17 mouse cellular contexts compared by ENCODE assay signal in the genomic region with DNA sequence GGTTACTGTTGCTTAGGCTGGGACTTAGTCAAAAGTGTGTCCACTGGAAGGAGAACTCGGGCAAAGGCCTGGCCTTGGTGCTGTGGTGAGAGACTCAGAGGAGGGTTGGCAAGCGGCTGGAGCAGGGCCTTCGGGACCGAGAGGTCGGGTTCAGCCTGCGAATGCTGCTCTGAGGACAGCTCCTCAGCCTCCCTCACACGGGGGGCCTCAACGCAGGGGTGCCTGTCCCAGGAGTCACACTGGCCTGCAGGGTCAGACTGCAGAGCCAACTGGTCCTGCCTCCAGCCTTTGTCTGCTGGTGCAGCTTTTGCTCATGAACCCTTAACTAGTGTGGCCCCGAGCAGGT. TPM values are rescaled to one million over a fixed set of nuclear protein-coding genes. Genes with fewer than 3 reads are reported as not detected.
DNase-seq lines count a peak whose midpoint lies in the region; ATAC-seq and TF ChIP-seq lines count a peak whose summit lies in the region.
"Had no signal": no experiment of that assay in that cellular context is flagged by ENCODE, and none has a peak within 500 bp of the region (broad histone marks: within the 10 kb centered on the region; RNA-seq: fewer than 3 reads in every experiment).

No protein-coding gene starts in this region.

- H3K4me2 ChIP-seq in forebrain, embryonic 16.5 days (ENCODE audit: low read length): no peak overlapping the region
- H3K4me2 ChIP-seq in hindbrain, embryonic 12.5 days (replicated peaks): no peak overlapping the region
- no peak overlapping the region for H3K4me2 ChIP-seq in hindbrain, postnatal 0 days (ENCODE audit: low read depth, low read length)
- H3K4me2 ChIP-seq in stomach, postnatal 0 days (replicated peaks; ENCODE audit: low read depth): no peak overlapping the region
- H3K4me2 ChIP-seq: forebrain, embryonic 15.5 days; limb, embryonic 15.5 days; midbrain, embryonic 13.5 days; neural tube, embryonic 12.5 days had no signal

- no peaks in the 10 kb centered on the region for H3K9me3 ChIP-seq in forebrain, embryonic 10.5 days
- H3K9me3 ChIP-seq in forebrain, embryonic 16.5 days (ENCODE audit: control insufficient read depth, low read length): no peaks in the 10 kb centered on the region
- no peaks in the 10 kb centered on the region for H3K9me3 ChIP-seq in hindbrain, embryonic 12.5 days (replicated peaks)
- no peaks in the 10 kb centered on the region for H3K9me3 ChIP-seq in hindbrain, postnatal 0 days (ENCODE audit: low read length)
- no peaks in the 10 kb centered on the region for H3K9me3 ChIP-seq in stomach, postnatal 0 days (ENCODE audit: control insufficient read depth, low read length)
- H3K9me3 ChIP-seq: forebrain, embryonic 15.5 days; limb, embryonic 15.5 days; midbrain, embryonic 13.5 days; neural tube, embryonic 12.5 days had no signal

- no peak for TF ChIP-seq EP300 in stomach, postnatal 0 days (optimal IDR thresholded peaks at IDR 0.05)

- WGBS in forebrain, embryonic 10.5 days: 88% methylated on average over 9 of the region's 9 CpGs
- 83% methylated on average over 9 of the region's 9 CpGs for WGBS in forebrain, embryonic 16.5 days
- 77% methylated on average over 9 of the region's 9 CpGs for WGBS in hindbrain, embryonic 12.5 days
- WGBS in hindbrain, postnatal 0 days: 79% methylated on average over 9 of the region's 9 CpGs
- 94% methylated on average over 9 of the region's 9 CpGs for WGBS in thymus, adult 2 months
- WGBS in stomach, postnatal 0 days: 74% methylated on average over 9 of the region's 9 CpGs

- no peak for TF ChIP-seq POLR2A in thymus, adult 2 months (IDR thresholded peaks at IDR 0.05; ENCODE audit: control insufficient read depth, extremely low read depth, insufficient read depth, low read length, poor library complexity)

- H3K4me1 ChIP-seq in forebrain, embryonic 10.5 days: peaks cover 38% of the 10 kb centered on the region
- H3K4me1 ChIP-seq in forebrain, embryonic 16.5 days (replicated peaks; ENCODE audit: control insufficient read depth, insufficient read depth, low read length): no peaks in the 10 kb centered on the region
- peaks cover 39% of the 10 kb centered on the region for H3K4me1 ChIP-seq in hindbrain, embryonic 12.5 days
- peaks cover 5% of the 10 kb centered on the region; the same call in 1 of the 2 replicates for H3K4me1 ChIP-seq in hindbrain, postnatal 0 days (ENCODE audit: insufficient read depth, low read length)
- H3K4me1 ChIP-seq in thymus, adult 2 months (replicated peaks; ENCODE audit: control insufficient read depth, insufficient read depth, low read length): peaks cover 64% of the 10 kb centered on the region
- H3K4me1 ChIP-seq in stomach, postnatal 0 days (replicated peaks; ENCODE audit: control insufficient read depth, insufficient read depth): peaks cover 7% of the 10 kb centered on the region; the same call in 1 of the 2 replicates

- H3K27me3 ChIP-seq in forebrain, embryonic 10.5 days (ENCODE audit: poor library complexity, severe bottlenecking): no peaks in the 10 kb centered on the region
- no peaks in the 10 kb centered on the region for H3K27me3 ChIP-seq in forebrain, embryonic 16.5 days (replicated peaks; ENCODE audit: control insufficient read depth, insufficient read depth, low read length)
- no peaks in the 10 kb centered on the region for H3K27me3 ChIP-seq in hindbrain, embryonic 12.5 days
- no peaks in the 10 kb centered on the region for H3K27me3 ChIP-seq in hindbrain, postnatal 0 days (ENCODE audit: insufficient read depth, low read length)
- no peaks in the 10 kb centered on the region for H3K27me3 ChIP-seq in thymus, adult 2 months (ENCODE audit: control insufficient read depth, insufficient read depth, low read length)
- H3K27me3 ChIP-seq in stomach, postnatal 0 days (ENCODE audit: control insufficient read depth, insufficient read depth, low read length): no peaks in the 10 kb centered on the region
- H3K27me3 ChIP-seq: forebrain, embryonic 15.5 days; limb, embryonic 15.5 days; midbrain, embryonic 13.5 days; neural tube, embryonic 12.5 days had no signal

- no peak overlapping the region for H3K9ac ChIP-seq in forebrain, embryonic 16.5 days (replicated peaks; ENCODE audit: low read depth, low read length)
- no peak overlapping the region for H3K9ac ChIP-seq in hindbrain, embryonic 12.5 days
- H3K9ac ChIP-seq in hindbrain, postnatal 0 days (replicated peaks; ENCODE audit: low read length): no peak overlapping the region
- H3K9ac ChIP-seq in stomach, postnatal 0 days (ENCODE audit: low read length): no peak overlapping the region
- H3K9ac ChIP-seq: forebrain, embryonic 15.5 days; limb, embryonic 15.5 days; midbrain, embryonic 13.5 days; neural tube, embryonic 12.5 days had no signal

- peak overlapping the region; percentile 17; the same call in 1 of the 2 replicates for H3K27ac ChIP-seq in forebrain, embryonic 10.5 days
- H3K27ac ChIP-seq in forebrain, embryonic 16.5 days (ENCODE audit: low read length): no peak overlapping the region
- H3K27ac ChIP-seq in hindbrain, embryonic 12.5 days: 0 out of 2 replicates have a peak overlapping the region, but pooled peaks have one; percentile 1
- no peak overlapping the region for H3K27ac ChIP-seq in hindbrain, postnatal 0 days
- peak overlapping the region; percentile 46; the same call in 1 of the 2 replicates for H3K27ac ChIP-seq in thymus, adult 2 months (ENCODE audit: control insufficient read depth, insufficient read depth, low read length)
- H3K27ac ChIP-seq in stomach, postnatal 0 days (replicated peaks): peak overlapping the region; percentile 71
- H3K27ac ChIP-seq: forebrain, embryonic 15.5 days; limb, embryonic 15.5 days; midbrain, embryonic 13.5 days; neural tube, embryonic 12.5 days had no signal

- peaks cover 7% of the 10 kb centered on the region for H3K36me3 ChIP-seq in forebrain, embryonic 10.5 days (replicated peaks)
- no peaks in the 10 kb centered on the region for H3K36me3 ChIP-seq in forebrain, embryonic 16.5 days (ENCODE audit: control insufficient read depth, insufficient read depth)
- no peaks in the 10 kb centered on the region for H3K36me3 ChIP-seq in hindbrain, embryonic 12.5 days
- no peaks in the 10 kb centered on the region for H3K36me3 ChIP-seq in hindbrain, postnatal 0 days (ENCODE audit: insufficient read depth, low read length)
- no peaks in the 10 kb centered on the region for H3K36me3 ChIP-seq in thymus, adult 2 months (ENCODE audit: control insufficient read depth, insufficient read depth, low read length)
- H3K36me3 ChIP-seq in stomach, postnatal 0 days (ENCODE audit: control insufficient read depth, insufficient read depth, low read length): no peaks in the 10 kb centered on the region
- H3K36me3 ChIP-seq: forebrain, embryonic 15.5 days; limb, embryonic 15.5 days; midbrain, embryonic 13.5 days; neural tube, embryonic 12.5 days had no signal

- no peak for TF ChIP-seq CTCF in hindbrain, postnatal 0 days (IDR thresholded peaks at IDR 0.05; ENCODE audit: low read depth)
- no peak for TF ChIP-seq CTCF in thymus, adult 2 months (IDR thresholded peaks at IDR 0.05; ENCODE audit: borderline replicate concordance, control insufficient read depth, extremely low read depth, insufficient read depth, low read length, poor library complexity)
- no peak for TF ChIP-seq CTCF in stomach, postnatal 0 days (IDR thresholded peaks at IDR 0.05; ENCODE audit: low read depth)

- no peak for DNase-seq in forebrain, embryonic 10.5 days (ENCODE audit: extremely low spot score, low spot score)
- no peak for DNase-seq in hindbrain, postnatal 0 days (ENCODE audit: low spot score)
- DNase-seq in thymus, adult 2 months: peak; percentile 1
- no peak for DNase-seq in thymus, postnatal 0 days (ENCODE audit: low spot score)
- DNase-seq in stomach, postnatal 0 days (ENCODE audit: low spot score): no peak
- DNase-seq: cerebellum, postnatal 25 days; kidney, adult 11 months; retina, postnatal 1 day; thymus, postnatal 36 days had no signal

- ATAC-seq in forebrain, embryonic 16.5 days: no peak
- no peak for ATAC-seq in hindbrain, embryonic 12.5 days (ENCODE audit: low FRiP score)
- ATAC-seq in hindbrain, postnatal 0 days: no peak
- no peak for ATAC-seq in stomach, postnatal 0 days (ENCODE audit: low FRiP score, low TSS enrichment)
- ATAC-seq in erythroblast, adult 5-6 weeks (replicated peaks; ENCODE audit: low FRiP score, poor library complexity, severe bottlenecking): no peak
- ATAC-seq: forebrain, embryonic 15.5 days; midbrain, embryonic 13.5 days had no signal

- no peak overlapping the region for H3K4me3 ChIP-seq in forebrain, embryonic 10.5 days
- H3K4me3 ChIP-seq in forebrain, embryonic 16.5 days (replicated peaks; ENCODE audit: low read length): no peak overlapping the region
- H3K4me3 ChIP-seq in hindbrain, embryonic 12.5 days: no peak overlapping the region
- no peak overlapping the region for H3K4me3 ChIP-seq in hindbrain, postnatal 0 days (ENCODE audit: low read length)
- H3K4me3 ChIP-seq in thymus, adult 2 months (ENCODE audit: control insufficient read depth, insufficient read depth, low read length): no peak overlapping the region
- no peak overlapping the region for H3K4me3 ChIP-seq in stomach, postnatal 0 days (ENCODE audit: low read depth, low read length)
- H3K4me3 ChIP-seq: forebrain, embryonic 15.5 days; layer of hippocampus, adult 2 months; limb, embryonic 15.5 days; midbrain, embryonic 13.5 days; neural tube, embryonic 12.5 days had no signal

RNA-seq across cellular contexts. Expression of a gene that starts 57.2 kb away (rescaled TPM):
- 135 and 138 TPM in 2 replicates for polyA plus RNA-seq in forebrain, embryonic 10.5 days (2016; fragmentation: Nextera tagmentation; extraction: Ambion mirVana)
- polyA plus RNA-seq in forebrain, embryonic 16.5 days (2015; fragmentation: Nextera tagmentation; extraction: Ambion mirVana): 139 and 145 TPM in 2 replicates
- polyA plus RNA-seq in hindbrain, embryonic 12.5 days (2016; fragmentation: Nextera tagmentation; extraction: Ambion mirVana): 153 and 163 TPM in 2 replicates
- total RNA-seq in hindbrain, postnatal 0 days (2014; rRNA removed): 108 and 118 TPM in 2 replicates
- polyA plus RNA-seq in hindbrain, postnatal 0 days (2015; fragmentation: Nextera tagmentation; extraction: Ambion mirVana): 162 and 163 TPM in 2 replicates
- 83.1 and 83.7 TPM in 2 replicates for polyA plus RNA-seq in thymus, adult 2 months (2012; rRNA removed)
- polyA plus RNA-seq in thymus, postnatal 0 days (2015; fragmentation: Nextera tagmentation; extraction: Ambion mirVana): 309 and 319 TPM in 2 replicates
- 113 TPM in 2 replicates for polyA plus RNA-seq in stomach, postnatal 0 days (2015; fragmentation: Nextera tagmentation; extraction: Ambion mirVana)
- total RNA-seq in erythroblast, adult 5-6 weeks (2015; ENCODE audit: low replicate concordance): 41.1 and 42.6 TPM in 2 replicates
- 60.8 and 61.2 TPM in 2 replicates for total RNA-seq in erythroblast, adult 5-6 weeks (2017; ENCODE audit: low replicate concordance)

Comparison
In these comparisons a context has a peak if more than half of its experiments do, and no peak if none do; other contexts are left out.
1. H3K27ac ChIP-seq: peak in forebrain, embryonic 10.5 days (single experiment), hindbrain, embryonic 12.5 days (single experiment), thymus, adult 2 months (single experiment) and stomach, postnatal 0 days (single experiment); none in forebrain, embryonic 16.5 days (single experiment) and hindbrain, postnatal 0 days (single experiment).